Mouse (Mus musculus) forebrain, embryonic 11.5 days (tissue): ENCODE data around the gene H2-Q10. TPM values are rescaled to one million over a fixed set of nuclear protein-coding genes. Genes with fewer than 3 reads are reported as not detected.
"Not testable (repeated sequence)": the region's sequence is repeated elsewhere in the genome, so short reads cannot be mapped to it uniquely, and the experiment has no call there.

Experiments used
- ATAC-seq: fragments of 200-750 bp; cut with Nextera tagmentation; replicated peaks from 2 replicates; pipeline ENCODE4 v1.8.0; 2017; ENCODE audit warnings: moderate TSS enrichment; ENCODE audit not compliant: low FRiP score
- DNase-seq: peaks from one replicate; pipeline ENCODE4 v3.0.0-alpha.2; 2017; ENCODE audit warnings: low spot score
- H3K27ac ChIP-seq: fragments of 300-500 bp; sonication (generic); 2 replicates; pipeline ENCODE4 v1.5.1; 2014; ENCODE audit warnings: low read depth, low read length
- H3K27me3 ChIP-seq: fragments of 300-500 bp; sonication (generic); 2 replicates; pipeline ENCODE4 v1.6.1; 2014; ENCODE audit warnings: mild to moderate bottlenecking, low read length, mixed read lengths; ENCODE audit not compliant: control insufficient read depth, insufficient read depth
- H3K36me3 ChIP-seq: fragments of 300-500 bp; sonication (generic); 2 replicates; pipeline ENCODE4 v1.6.1; 2014; ENCODE audit warnings: mild to moderate bottlenecking, low read length, moderate library complexity, mixed read lengths; ENCODE audit not compliant: control insufficient read depth, insufficient read depth
- H3K4me1 ChIP-seq: fragments of 300-500 bp; sonication (generic); replicated peaks from 2 replicates; pipeline ENCODE4 v1.6.1; 2014; ENCODE audit warnings: low read length, mixed read lengths; ENCODE audit not compliant: control insufficient read depth, insufficient read depth
- H3K4me2 ChIP-seq: fragments of 300-500 bp; sonication (generic); 2 replicates; pipeline ENCODE4 v1.6.1; 2014; ENCODE audit warnings: low read depth, mild to moderate bottlenecking, low read length, moderate library complexity, mixed read lengths; ENCODE audit not compliant: severe bottlenecking
- H3K4me3 ChIP-seq: fragments of 300-500 bp; sonication (generic); 2 replicates; pipeline ENCODE4 v1.5.1; 2014; ENCODE audit warnings: low read depth, low read length
- H3K9ac ChIP-seq: fragments of 300-500 bp; sonication (generic); 2 replicates; pipeline ENCODE4 v1.6.1; 2014; ENCODE audit warnings: low read length
- H3K9me3 ChIP-seq: fragments of 300-500 bp; sonication (generic); 2 replicates; pipeline ENCODE4 v1.6.1; 2016; ENCODE audit warnings: low read length, mixed read lengths; ENCODE audit not compliant: control insufficient read depth
- WGBS: fragments of 180-500 bp; shearing (Covaris S2); extraction: QIAGEN DNeasy Blood & Tissue Kit; methylation state at CpG from one replicate; pipeline ENCODE4 v1.1.7; 2014; 5-methylcytosine and 5-hydroxymethylcytosine counted together
- polyA plus RNA-seq: library from polyadenylated mRNA; unstranded; fragments of >200 nt; fragmentation: Nextera tagmentation; extraction: Ambion mirVana; gene quantifications from 2 replicates; pipeline ENCODE4 v1.2.1, GENCODE M21; 2014

The H2-Q10 gene
- polyA plus RNA-seq, 1 experiment from 2014 or later: 0.07 TPM

GRCm38 (mm10) chr17:35439925-35440645 is 29.8 kb upstream of the H2-Q10 start:
- peak; percentile 60 for DNase-seq
- H3K36me3 ChIP-seq, H3K9me3 ChIP-seq, ATAC-seq, H3K4me1 ChIP-seq, H3K4me3 ChIP-seq, H3K4me2 ChIP-seq, H3K27me3 ChIP-seq, H3K27ac ChIP-seq, H3K9ac ChIP-seq: not testable (repeated sequence)
- WGBS: 45% methylated on average over 27 of the region's 27 CpGs

GRCm38 (mm10) chr17:35442376-35442775 is 27.5 kb upstream of the H2-Q10 start:
- not testable (repeated sequence) for H3K27me3 ChIP-seq, H3K27ac ChIP-seq, DNase-seq, H3K9ac ChIP-seq, H3K36me3 ChIP-seq, H3K4me3 ChIP-seq, H3K4me2 ChIP-seq, H3K4me1 ChIP-seq, ATAC-seq, H3K9me3 ChIP-seq
- 82% methylated on average over 2 of the region's 2 CpGs for WGBS

GRCm38 (mm10) chr17:35444510-35444909 is 25.4 kb upstream of the H2-Q10 start:
- H3K4me1 ChIP-seq, H3K9me3 ChIP-seq, H3K4me2 ChIP-seq, ATAC-seq, DNase-seq, H3K9ac ChIP-seq, H3K4me3 ChIP-seq, H3K36me3 ChIP-seq, H3K27me3 ChIP-seq, H3K27ac ChIP-seq: not testable (repeated sequence)
- WGBS: 87% methylated on average over 2 of the region's 2 CpGs

DNA sequence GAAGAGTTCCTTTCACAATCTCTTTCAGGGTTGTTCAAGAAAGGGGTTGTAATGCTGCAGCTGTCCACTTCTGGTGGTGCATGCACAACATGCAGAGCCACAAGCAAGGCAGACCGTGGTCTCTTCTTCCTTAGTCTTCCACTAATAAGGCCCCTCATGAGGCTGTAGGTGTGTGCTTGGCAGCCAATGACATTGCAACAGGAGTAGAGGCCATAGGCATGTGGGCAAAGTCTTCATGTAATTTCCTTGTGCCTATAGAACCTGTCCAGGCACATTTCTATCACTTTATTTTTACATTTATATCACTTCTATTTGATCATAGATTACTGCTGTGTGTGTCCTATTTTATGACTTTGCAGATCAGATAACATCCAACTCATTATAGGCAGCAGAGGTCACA is 11.6 kb upstream of the H2-Q10 start:
- WGBS: no CpG with 5 or more reads among the region's 1 CpGs
- not testable (repeated sequence) for H3K9me3 ChIP-seq, H3K4me1 ChIP-seq, H3K4me2 ChIP-seq, ATAC-seq, H3K27me3 ChIP-seq, H3K4me3 ChIP-seq, H3K27ac ChIP-seq, DNase-seq, H3K9ac ChIP-seq, H3K36me3 ChIP-seq

DNA sequence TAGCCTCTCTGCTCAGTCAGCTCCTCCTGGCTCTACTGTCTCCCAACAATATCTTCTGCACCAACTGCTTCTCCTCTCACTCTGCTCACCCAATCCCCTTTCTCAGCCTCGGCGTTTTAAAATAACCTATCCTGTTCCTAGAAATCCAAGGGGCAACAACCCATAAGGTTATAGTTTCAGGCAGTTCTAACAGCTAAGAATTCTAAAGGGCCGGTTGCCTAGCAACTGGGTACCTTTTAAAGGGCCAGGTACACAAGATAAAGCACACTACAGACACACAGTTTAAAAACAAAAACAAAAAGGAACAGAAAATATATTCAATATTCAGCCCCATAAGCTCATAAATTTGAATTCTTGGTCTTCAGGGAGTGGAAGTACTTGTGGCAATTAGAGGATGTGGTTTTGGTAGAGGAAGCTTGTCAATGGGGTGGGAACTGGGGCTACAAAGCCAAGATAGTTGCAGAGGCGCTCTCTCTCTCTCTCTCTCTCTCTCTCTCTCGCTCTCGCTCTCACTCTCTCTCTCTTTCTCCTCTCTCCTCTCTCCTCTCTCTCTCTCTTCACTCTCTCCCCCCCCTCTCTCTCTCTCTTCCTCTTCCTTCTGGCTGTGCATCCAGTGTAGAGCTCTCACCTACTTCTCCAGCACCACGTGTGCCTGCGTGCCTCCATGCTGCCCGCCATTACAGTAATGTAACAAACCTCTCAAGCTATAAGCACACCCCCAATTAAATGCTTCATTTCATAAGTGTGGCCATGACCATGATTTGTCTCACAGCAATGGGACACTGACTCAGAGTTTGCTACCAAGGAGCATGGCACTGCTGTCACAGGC is 9.2 kb upstream of the H2-Q10 start:
- 64% methylated on average over 3 of the region's 9 CpGs for WGBS

GRCm38 (mm10) chr17:35465651-35466050 is 4.2 kb upstream of the H2-Q10 start:
- not testable (repeated sequence) for H3K4me1 ChIP-seq, H3K9me3 ChIP-seq, H3K4me3 ChIP-seq, ATAC-seq, H3K4me2 ChIP-seq, H3K36me3 ChIP-seq, H3K27ac ChIP-seq, H3K9ac ChIP-seq
- H3K27me3 ChIP-seq: peaks cover 17% of the 10 kb centered on the region
- peak; percentile 78 for DNase-seq
- 8% methylated on average over 8 of the region's 8 CpGs for WGBS

More for the DNA sequence above, 9.2 kb upstream of the H2-Q10 start:
- H3K4me1 ChIP-seq, ATAC-seq, H3K9me3 ChIP-seq, DNase-seq, H3K9ac ChIP-seq, H3K27ac ChIP-seq, H3K4me3 ChIP-seq, H3K4me2 ChIP-seq, H3K36me3 ChIP-seq, H3K27me3 ChIP-seq: not testable (repeated sequence)

DNA sequence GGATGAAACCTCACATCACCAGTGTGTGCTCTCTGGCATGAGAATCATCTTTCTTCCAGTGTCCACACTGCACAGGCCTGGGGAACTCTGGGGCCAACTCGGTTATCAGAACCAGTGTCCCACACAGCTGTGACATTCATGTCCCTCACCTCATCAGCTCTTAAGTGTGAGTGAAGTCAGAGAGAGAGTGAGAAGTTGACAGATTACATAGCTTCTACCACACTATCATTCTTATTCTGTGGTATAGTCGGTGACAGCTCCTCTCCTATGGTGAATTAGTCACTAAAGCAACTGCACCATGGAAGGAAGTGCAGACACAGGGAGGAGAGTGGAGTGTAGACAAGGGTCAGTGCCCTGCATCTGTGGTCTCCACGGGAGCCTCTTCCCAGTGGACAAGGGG is 953 bp upstream of the H2-Q10 start:
- WGBS: 63% methylated on average over 3 of the region's 3 CpGs
- not testable (repeated sequence) for H3K36me3 ChIP-seq, H3K9me3 ChIP-seq, H3K9ac ChIP-seq, H3K4me3 ChIP-seq, DNase-seq, ATAC-seq, H3K27ac ChIP-seq, H3K4me1 ChIP-seq, H3K4me2 ChIP-seq
- H3K27me3 ChIP-seq: peaks cover 19% of the 10 kb centered on the region

- no peaks in the 10 kb centered on the region for H3K9me3 ChIP-seq
- ATAC-seq: no peak
- no peaks in the 10 kb centered on the region for H3K36me3 ChIP-seq
- H3K4me3 ChIP-seq: no peak overlapping the region
- H3K4me1 ChIP-seq: no peaks in the 10 kb centered on the region
- DNase-seq: peak; percentile 79
- no peak overlapping the region for H3K4me2 ChIP-seq
- H3K27ac ChIP-seq: no peak overlapping the region
- WGBS: 1% methylated on average over 9 of the region's 9 CpGs
- no peak overlapping the region; the same call in 1 of the 2 replicates for H3K9ac ChIP-seq
- no peaks in the 10 kb centered on the region for H3K27me3 ChIP-seq
Measured at GRCm38 (mm10) chr17:35484066-35484465, 14.2 kb downstream of the H2-Q10 start.
